Mouse (Mus musculus) forebrain, postnatal 0 days (tissue): ENCODE results near the gene Tnfrsf1a. TPM values are rescaled to one million over a fixed set of nuclear protein-coding genes. Genes with fewer than 3 reads are reported as not detected.

Experiments
- ATAC-seq: fragments of 200-750 bp; cut with Nextera tagmentation; 2 replicates; pipeline ENCODE4 v1.8.0; 2017; ENCODE audit warnings: mild to moderate bottlenecking, moderate library complexity
- DNase-seq: peaks from one replicate; pipeline ENCODE4 v3.0.0-alpha.2; 2015
- H3K27ac ChIP-seq: fragments of 300-500 bp; sonication (generic); 2 replicates; pipeline ENCODE4 v1.5.1; 2014; ENCODE audit warnings: low read depth, mild to moderate bottlenecking, antibody characterized with exemption, low read length, moderate library complexity, mixed read lengths
- H3K27me3 ChIP-seq: fragments of 300-500 bp; sonication (generic); 2 replicates; pipeline ENCODE4 v1.6.1; 2014; ENCODE audit warnings: mild to moderate bottlenecking, low read length, mixed read lengths; ENCODE audit not compliant: insufficient read depth
- H3K36me3 ChIP-seq: fragments of 300-500 bp; sonication (generic); 2 replicates; pipeline ENCODE4 v1.6.1; 2014; ENCODE audit warnings: mild to moderate bottlenecking, moderate library complexity; ENCODE audit not compliant: insufficient read depth
- H3K4me1 ChIP-seq: fragments of 300-500 bp; sonication (generic); 2 replicates; pipeline ENCODE4 v1.6.1; 2014; ENCODE audit warnings: antibody characterized with exemption; ENCODE audit not compliant: insufficient read depth
- H3K4me2 ChIP-seq: fragments of 300-500 bp; sonication (generic); 2 replicates; pipeline ENCODE4 v1.6.1; 2014; ENCODE audit warnings: low read depth, mild to moderate bottlenecking, moderate library complexity
- H3K4me3 ChIP-seq: fragments of 300-500 bp; sonication (generic); 2 replicates; pipeline ENCODE4 v1.5.1; 2014; ENCODE audit warnings: low read depth, low read length, mixed read lengths
- H3K9ac ChIP-seq: fragments of 300-500 bp; sonication (generic); 2 replicates; pipeline ENCODE4 v1.6.1; 2014; ENCODE audit warnings: mild to moderate bottlenecking
- H3K9me3 ChIP-seq: fragments of 300-500 bp; sonication (generic); 2 replicates; pipeline ENCODE4 v1.6.1; 2016; ENCODE audit warnings: low read length
- CTCF ChIP-seq: sonication (generic); IDR thresholded peaks from 2 replicates; pipeline ENCODE4 v1.5.1; 2016; ENCODE audit warnings: antibody characterized with exemption, control low read depth, low read depth
- WGBS: fragments of 180-500 bp; shearing (Covaris S2); extraction: QIAGEN DNeasy Blood & Tissue Kit; methylation state at CpG from one replicate; pipeline ENCODE4 v1.1.7; 2014; 5-methylcytosine and 5-hydroxymethylcytosine counted together
- polyA plus RNA-seq: library from polyadenylated mRNA; unstranded; fragments of >200 nt; fragmentation: Nextera tagmentation; extraction: Ambion mirVana; gene quantifications from 2 replicates; pipeline ENCODE4 v1.2.1, GENCODE M21; 2015
- total RNA-seq: library from RNA; depleted of rRNA; stranded (reverse); fragments of >200 nt; gene quantifications from 2 replicates; pipeline ENCODE4 v1.2.3, GENCODE M21; 2014

The Tnfrsf1a gene
- total and polyA plus RNA-seq, 2 experiments from 2014 or later, result 12.1 to 13.2 TPM

GRCm38 (mm10) chr6:125361467-125362291 lies 12.5 kb downstream of the Tnfrsf1a start:
- peak; percentile 57 for TF ChIP-seq CTCF
- no peaks in the 10 kb centered on the region for H3K9me3 ChIP-seq
- H3K36me3 ChIP-seq, result no peaks in the 10 kb centered on the region
- H3K4me2 ChIP-seq, result peak overlapping the region; percentile 52
- no peak overlapping the region for H3K27ac ChIP-seq
- ATAC-seq (peak; percentile 71), DNase-seq (peak; percentile 76)
- 9% methylated on average over 38 of the region's 38 CpGs for WGBS
- peak overlapping the region; percentile 39 for H3K9ac ChIP-seq
- no peaks in the 10 kb centered on the region; the same call in 1 of the 2 replicates for H3K4me1 ChIP-seq
- H3K4me3 ChIP-seq, result peak overlapping the region; percentile 28
- H3K27me3 ChIP-seq, result peaks cover 19% of the 10 kb centered on the region

- no peak overlapping the region for H3K27ac ChIP-seq
- no peak overlapping the region for H3K4me3 ChIP-seq
- 23% methylated on average over 15 of the region's 15 CpGs for WGBS
- H3K9ac ChIP-seq, result no peak overlapping the region
- no peak for TF ChIP-seq CTCF
- DNase-seq (no peak), ATAC-seq (no peak)
- no peaks in the 10 kb centered on the region for H3K36me3 ChIP-seq
- no peaks in the 10 kb centered on the region; the same call in 1 of the 2 replicates for H3K4me1 ChIP-seq
- H3K9me3 ChIP-seq, result no peaks in the 10 kb centered on the region
- peaks cover 19% of the 10 kb centered on the region for H3K27me3 ChIP-seq
- H3K4me2 ChIP-seq, result peak overlapping the region; percentile 30
These were observed 13.9 kb downstream of the Tnfrsf1a start for GRCm38 (mm10) chr6:125363021-125363420.

- H3K9ac ChIP-seq, result no peak overlapping the region
- H3K27me3 ChIP-seq, result peaks cover 19% of the 10 kb centered on the region
- no peak overlapping the region for H3K27ac ChIP-seq
- 12% methylated on average over 23 of the region's 23 CpGs for WGBS
- H3K9me3 ChIP-seq, result no peaks in the 10 kb centered on the region
- DNase-seq (no peak), ATAC-seq (peak; percentile 32; the same call in 1 of the 2 replicates)
- no peaks in the 10 kb centered on the region; the same call in 1 of the 2 replicates for H3K4me1 ChIP-seq
- no peaks in the 10 kb centered on the region for H3K36me3 ChIP-seq
- H3K4me3 ChIP-seq, result no peak overlapping the region
- no peak for TF ChIP-seq CTCF
- peak overlapping the region; percentile 30 for H3K4me2 ChIP-seq
These were observed 14.5 kb downstream of the Tnfrsf1a start for GRCm38 (mm10) chr6:125363451-125364242.

- ATAC-seq, result peak; percentile 12; the same call in 1 of the 2 replicates
- no peaks in the 10 kb centered on the region; the same call in 1 of the 2 replicates for H3K4me1 ChIP-seq
- H3K36me3 ChIP-seq, result no peaks in the 10 kb centered on the region
- H3K9me3 ChIP-seq, result no peaks in the 10 kb centered on the region
- no peak for DNase-seq
- H3K4me2 ChIP-seq, result peak overlapping the region; percentile 23; the same call in 1 of the 2 replicates
- no peak overlapping the region for H3K9ac ChIP-seq
- H3K27me3 ChIP-seq, result peaks cover 19% of the 10 kb centered on the region
- WGBS, result 9% methylated on average over 8 of the region's 8 CpGs
- H3K27ac ChIP-seq, result no peak overlapping the region
- TF ChIP-seq CTCF, result no peak
- no peak overlapping the region for H3K4me3 ChIP-seq
These were observed 15.3 kb downstream of the Tnfrsf1a start for GRCm38 (mm10) chr6:125364448-125364847.

GRCm38 (mm10) chr6:125365522-125365921 lies 16.4 kb downstream of the Tnfrsf1a start:
- DNase-seq (no peak), ATAC-seq (no peak)
- H3K9me3 ChIP-seq, result no peaks in the 10 kb centered on the region
- H3K9ac ChIP-seq, result no peak overlapping the region
- peaks cover 19% of the 10 kb centered on the region for H3K27me3 ChIP-seq
- H3K36me3 ChIP-seq, result no peaks in the 10 kb centered on the region
- no peaks in the 10 kb centered on the region; the same call in 1 of the 2 replicates for H3K4me1 ChIP-seq
- H3K4me3 ChIP-seq, result no peak overlapping the region
- WGBS, result 85% methylated on average over 5 of the region's 5 CpGs
- H3K4me2 ChIP-seq, result no peak overlapping the region
- no peak for TF ChIP-seq CTCF
- H3K27ac ChIP-seq, result no peak overlapping the region

- H3K36me3 ChIP-seq, result no peaks in the 10 kb centered on the region
- no peak for DNase-seq
- no peak overlapping the region for H3K4me2 ChIP-seq
- no peaks in the 10 kb centered on the region for H3K9me3 ChIP-seq
- H3K9ac ChIP-seq, result no peak overlapping the region
- TF ChIP-seq CTCF, result peak; percentile 14; the same call in 1 of the 2 replicates
- peaks cover 19% of the 10 kb centered on the region for H3K27me3 ChIP-seq
- ATAC-seq, result no peak
- no peak overlapping the region for H3K27ac ChIP-seq
- no peaks in the 10 kb centered on the region; the same call in 1 of the 2 replicates for H3K4me1 ChIP-seq
- WGBS, result 67% methylated on average over 1 of the region's 1 CpGs
- H3K4me3 ChIP-seq, result no peak overlapping the region
These were observed 17.0 kb downstream of the Tnfrsf1a start for GRCm38 (mm10) chr6:125366133-125366532.
